33 mouse cellular contexts compared by ENCODE assay signal in genomic region chr2:50019477-50019876, GRCm38 (mm10). TPM values are rescaled to one million over a fixed set of nuclear protein-coding genes. Genes with fewer than 3 reads are reported as not detected.
"Had no signal": no experiment of that assay in that cellular context is flagged by ENCODE, and none has a peak within 500 bp of the region (broad histone marks: within the 10 kb centered on the region; RNA-seq: fewer than 3 reads in every experiment).

No protein-coding gene starts in this region.

- ATAC-seq: hindbrain, embryonic 16.5 days; hindbrain, postnatal 0 days; inflammation-experienced regulatory T-cells, adult 6 months; intestine, embryonic 16.5 days; intestine, postnatal 0 days had no signal

- H3K9ac ChIP-seq: heart, embryonic 12.5 days; heart, embryonic 13.5 days; heart, embryonic 15.5 days; hindbrain, embryonic 12.5 days; hindbrain, embryonic 13.5 days; hindbrain, embryonic 14.5 days; hindbrain, embryonic 15.5 days; intestine, embryonic 15.5 days; kidney, embryonic 15.5 days had no signal

- H3K4me1 ChIP-seq: heart, embryonic 12.5 days; heart, embryonic 13.5 days; heart, embryonic 15.5 days; hindbrain, embryonic 10.5 days; hindbrain, embryonic 13.5 days; intestine, embryonic 15.5 days; kidney, embryonic 15.5 days had no signal

- H3K4me3 ChIP-seq: heart, embryonic 12.5 days; heart, embryonic 13.5 days; heart, embryonic 15.5 days; hindbrain, embryonic 10.5 days; hindbrain, embryonic 12.5 days; hindbrain, embryonic 13.5 days; hindbrain, embryonic 15.5 days; intestine, embryonic 15.5 days; kidney, embryonic 15.5 days; layer of hippocampus, adult 2 months; left cerebral cortex, adult 2 months had no signal

- H3K27me3 ChIP-seq: heart, embryonic 12.5 days; heart, embryonic 13.5 days; heart, embryonic 15.5 days; hindbrain, embryonic 12.5 days; hindbrain, embryonic 13.5 days; hindbrain, embryonic 15.5 days; intestine, embryonic 15.5 days; kidney, embryonic 15.5 days had no signal

- DNase-seq: heart, postnatal 10 days; heart, postnatal 14 days; heart, postnatal 36 days; kidney, adult 11 months; kidney, adult 18-20 months; kidney, adult 2 months; kidney, adult 8-10 months; kidney, adult 9 months; kidney, postnatal 10 days; kidney, postnatal 14 days; kidney, postnatal 36 days; kidney, postnatal 4 days; layer of hippocampus, adult 9-11 months; layer of hippocampus, postnatal 36 days had no signal

- H3K9me3 ChIP-seq: heart, embryonic 12.5 days; heart, embryonic 13.5 days; heart, embryonic 15.5 days; hindbrain, embryonic 10.5 days; hindbrain, embryonic 12.5 days; hindbrain, embryonic 13.5 days; hindbrain, embryonic 15.5 days; intestine, embryonic 15.5 days; kidney, embryonic 15.5 days had no signal

- H3K36me3 ChIP-seq: heart, embryonic 12.5 days; heart, embryonic 13.5 days; heart, embryonic 15.5 days; hindbrain, embryonic 10.5 days; hindbrain, embryonic 12.5 days; hindbrain, embryonic 13.5 days; hindbrain, embryonic 15.5 days; intestine, embryonic 15.5 days; kidney, embryonic 15.5 days had no signal

- H3K27ac ChIP-seq: heart, embryonic 13.5 days; heart, embryonic 15.5 days; hindbrain, embryonic 10.5 days; hindbrain, embryonic 12.5 days; hindbrain, embryonic 13.5 days; hindbrain, embryonic 14.5 days; hindbrain, embryonic 15.5 days; hindbrain, postnatal 0 days; intestine, embryonic 15.5 days; kidney, embryonic 15.5 days; kidney, postnatal 0 days; layer of hippocampus, adult 2 months; left cerebral cortex, adult 2 months had no signal

- H3K4me2 ChIP-seq: heart, embryonic 11.5 days; heart, embryonic 12.5 days; heart, embryonic 13.5 days; heart, embryonic 15.5 days; hindbrain, embryonic 12.5 days; hindbrain, embryonic 13.5 days; hindbrain, embryonic 14.5 days; hindbrain, embryonic 15.5 days; intestine, embryonic 15.5 days; kidney, embryonic 15.5 days had no signal

RNA-seq across cellular contexts. Expression of gene Lypd6, which starts 46.8 kb away (rescaled TPM):
- polyA plus RNA-seq: inflammation-experienced regulatory T-cells, adult 6 months had no signal
